Mouse (Mus musculus) liver, embryonic 14.5 days (tissue): ENCODE data around the gene Zfp27.

Experiments used
- CTCF ChIP-seq: IDR thresholded peaks from 2 replicates; pipeline ENCODE4 v1.5.1; 2016; ENCODE audit warnings: antibody characterized with exemption, low read depth, control low read depth
- EP300 ChIP-seq: IDR thresholded peaks from 2 replicates; pipeline ENCODE4 v1.6.1; 2016; ENCODE audit warnings: antibody characterized with exemption, low read depth

GRCm38 (mm10) chr7:29880916-29881315, 25.5 kb downstream of the Zfp27 start:
- TF ChIP-seq CTCF (no peak), EP300 (no peak)
